Mouse (Mus musculus) 3T3-L1 (cell line): ENCODE measurements at regions not wholly inside any gene's neighbourhood (a gene's known extent, or its start where the extent isn't known, plus 50 kb on each side); places are given as distances from the start of the nearest gene placed in this dataset.

ENCODE experiments used
- DNase-seq: peaks from one replicate; pipeline ENCODE4 v3.0.0-alpha.2; 2015; ENCODE audit warnings: low read depth, low spot score

DNA sequence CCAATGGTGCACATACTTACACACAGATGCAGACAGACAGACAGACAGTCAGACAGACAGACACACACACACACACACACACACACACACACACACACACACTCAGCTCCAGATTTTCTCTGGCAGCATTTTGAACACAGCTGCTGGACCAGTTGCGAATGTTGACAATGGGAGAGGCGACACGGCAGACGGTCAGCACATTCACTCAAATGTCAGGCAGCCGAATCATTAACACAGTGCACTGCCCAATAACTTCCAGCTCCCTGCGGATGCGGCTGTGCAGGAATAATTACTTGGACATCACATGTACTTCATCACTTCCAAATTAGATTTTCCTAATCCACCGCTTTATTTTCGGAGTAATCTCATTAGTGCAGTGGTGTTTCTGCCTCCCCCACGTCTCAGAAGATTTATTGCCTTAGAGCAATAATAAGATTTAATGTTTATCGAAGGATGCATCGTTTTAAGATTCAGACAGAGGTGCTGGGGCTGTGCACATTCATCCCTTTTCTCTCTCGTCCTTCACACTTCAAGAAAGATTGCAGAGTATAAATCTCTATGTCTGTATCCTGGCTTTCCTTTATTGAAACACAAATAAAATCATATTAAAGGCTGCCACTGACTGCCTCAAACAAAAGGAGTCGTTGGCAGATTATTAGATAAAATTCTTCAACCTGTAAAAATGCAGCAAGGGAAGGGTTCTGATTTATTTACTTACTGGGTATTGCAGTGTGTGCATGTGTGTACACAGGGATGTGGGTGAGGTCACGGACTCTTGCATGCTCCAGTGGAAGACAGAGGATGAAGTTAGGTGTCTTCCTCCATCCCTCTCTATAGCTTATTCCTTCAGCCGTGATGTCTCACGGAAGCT, 70.9 kb upstream of the Gas2 start:
- no peak for DNase-seq

DNA sequence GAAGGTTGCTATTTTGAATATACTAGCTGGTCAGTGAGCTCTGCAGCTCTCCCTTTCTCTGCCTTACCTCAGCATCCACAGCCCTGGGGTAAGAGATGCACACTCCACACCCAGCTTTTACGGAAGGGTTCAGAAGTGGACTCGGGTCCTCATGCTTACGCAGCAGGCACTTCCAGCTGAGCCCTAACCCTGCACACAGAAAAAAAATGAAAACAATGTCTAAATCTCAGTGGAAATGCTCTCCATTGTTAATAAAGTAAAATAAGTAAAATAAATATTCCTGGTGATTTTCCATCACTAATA, 70.3 kb upstream of the Gas2 start:
- DNase-seq, result no peak
